Mouse (Mus musculus) spleen, adult 2 months (tissue): Measurements from ENCODE around the gene Ptges3.

Source experiments
- CTCF ChIP-seq: fragments of 200-500 bp; IDR thresholded peaks from 2 replicates; pipeline ENCODE4 v1.5.1; 2011; ENCODE audit warnings: mild to moderate bottlenecking, inconsistent platforms; ENCODE audit not compliant: insufficient read depth, insufficient read length, insufficient replicate concordance; ENCODE audit errors: extremely low read depth
- POLR2A ChIP-seq: fragments of 200-500 bp; IDR thresholded peaks from 2 replicates; pipeline ENCODE4 v1.6.1; 2011; ENCODE audit warnings: low read depth, low read length, inconsistent platforms

DNA sequence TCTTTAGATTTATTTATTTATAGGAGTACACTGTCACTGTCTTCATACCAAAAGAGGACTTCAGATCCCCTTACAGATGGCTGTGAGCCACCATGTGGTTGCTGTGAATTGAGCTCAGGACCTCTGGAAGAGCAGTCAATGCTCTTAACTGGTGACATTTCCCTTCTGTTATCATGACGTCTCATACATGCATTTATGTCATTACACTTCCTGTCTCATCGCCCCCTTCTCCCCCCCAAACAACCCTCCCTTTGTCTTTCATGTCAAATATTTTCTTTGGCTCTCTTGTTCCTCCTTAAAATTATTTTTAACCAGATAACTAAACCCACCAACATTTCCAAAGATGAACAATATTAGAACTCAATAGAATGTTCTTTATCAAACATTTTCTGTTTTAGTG lies 27.9 kb upstream of the Ptges3 start:
- TF ChIP-seq POLR2A (no peak), CTCF (no peak)
